Mouse (Mus musculus) neutrophil, adult 5-6 weeks (primary cell): ENCODE data around the gene Ankrd40. TPM values are rescaled to one million over a fixed set of nuclear protein-coding genes. Genes with fewer than 3 reads are reported as not detected.

Source experiments
- ATAC-seq: fragments of 151-379, 151-347 bp; 2 replicates; pipeline ENCODE4 v1.8.0; 2017; ENCODE audit warnings: mild to moderate bottlenecking, moderate TSS enrichment; ENCODE audit not compliant: insufficient number of reproducible peaks, poor library complexity, low FRiP score, severe bottlenecking; ENCODE audit errors: extremely low read depth
- total RNA-seq: library from RNA; stranded (forward); fragments of 200-1000 nt; gene quantifications from 2 replicates; pipeline ENCODE4 v1.2.3, GENCODE M21; 2017

The Ankrd40 gene
- total RNA-seq, 1 experiment from 2014 or later: 68.3 TPM

GRCm38 (mm10) chr11:94389724-94390396 is 62.1 kb downstream of the Ankrd40 start:
- ATAC-seq: no peak

DNA sequence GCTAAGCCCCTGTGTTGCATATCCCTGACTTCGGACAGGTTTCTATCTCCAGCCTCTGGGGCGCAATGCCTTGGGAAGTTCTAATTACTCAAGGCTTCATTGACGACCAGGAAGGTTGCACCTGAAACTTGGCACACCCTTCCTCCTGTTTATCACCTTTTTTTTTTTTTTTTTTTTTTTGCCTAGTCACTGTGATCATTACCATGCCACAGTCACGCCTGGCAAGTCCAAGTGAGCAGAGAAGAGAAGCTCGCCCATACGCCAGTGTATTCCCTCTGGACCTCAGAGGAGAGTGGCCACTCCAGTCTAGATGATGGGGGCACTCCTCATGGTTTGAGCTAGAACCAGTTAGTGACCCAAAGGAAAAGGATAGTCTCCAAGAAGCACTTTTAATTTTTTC is 63.0 kb downstream of the Ankrd40 start:
- no peak for ATAC-seq

Other genes with a start within 250 kb of the Ankrd40 start
- gene Tob1, start 116.5 kb upstream of the Ankrd40 start, total RNA-seq: 32.8 and 39.6 TPM in 2 replicates
- 0.61 and 0.70 TPM in 2 replicates for gene Wfikkn2, start 82.0 kb upstream of the Ankrd40 start, total RNA-seq
- gene Gm21885, start 46.1 kb upstream of the Ankrd40 start, total RNA-seq: 2.2 TPM in 1 of 2 replicates, not detected in the other
- gene Luc7l3, start 6.0 kb upstream of the Ankrd40 start, total RNA-seq: 241 and 265 TPM in 2 replicates
- 0.86 and 1.2 TPM in 2 replicates for gene Abcc3, start 65.0 kb downstream of the Ankrd40 start, total RNA-seq
- gene Cacna1g, start 146.2 kb downstream of the Ankrd40 start, total RNA-seq: not detected in 2 replicates
- gene Spata20, start 158.2 kb downstream of the Ankrd40 start, total RNA-seq: not detected in 2 replicates
- 2.0 and 2.4 TPM in 2 replicates for gene Epn3, start 172.0 kb downstream of the Ankrd40 start, total RNA-seq
- not detected in 2 replicates for gene Mycbpap, start 193.7 kb downstream of the Ankrd40 start, total RNA-seq
- gene Rsad1, start 221.3 kb downstream of the Ankrd40 start, total RNA-seq: 2.3 and 3.3 TPM in 2 replicates
- gene Chad, start 237.0 kb downstream of the Ankrd40 start, total RNA-seq: 0.23 and 0.25 TPM in 2 replicates